Mouse (Mus musculus): ENCODE data around the gene Phyhipl. TPM values are rescaled to one million over a fixed set of nuclear protein-coding genes. Genes with fewer than 3 reads are reported as not detected.
A peak's percentile ranks its signal among the peaks of the same experiment; 100 is the strongest.

The Phyhipl gene
- polyA plus RNA-seq, 1 experiment: 0.28 TPM

DNA sequence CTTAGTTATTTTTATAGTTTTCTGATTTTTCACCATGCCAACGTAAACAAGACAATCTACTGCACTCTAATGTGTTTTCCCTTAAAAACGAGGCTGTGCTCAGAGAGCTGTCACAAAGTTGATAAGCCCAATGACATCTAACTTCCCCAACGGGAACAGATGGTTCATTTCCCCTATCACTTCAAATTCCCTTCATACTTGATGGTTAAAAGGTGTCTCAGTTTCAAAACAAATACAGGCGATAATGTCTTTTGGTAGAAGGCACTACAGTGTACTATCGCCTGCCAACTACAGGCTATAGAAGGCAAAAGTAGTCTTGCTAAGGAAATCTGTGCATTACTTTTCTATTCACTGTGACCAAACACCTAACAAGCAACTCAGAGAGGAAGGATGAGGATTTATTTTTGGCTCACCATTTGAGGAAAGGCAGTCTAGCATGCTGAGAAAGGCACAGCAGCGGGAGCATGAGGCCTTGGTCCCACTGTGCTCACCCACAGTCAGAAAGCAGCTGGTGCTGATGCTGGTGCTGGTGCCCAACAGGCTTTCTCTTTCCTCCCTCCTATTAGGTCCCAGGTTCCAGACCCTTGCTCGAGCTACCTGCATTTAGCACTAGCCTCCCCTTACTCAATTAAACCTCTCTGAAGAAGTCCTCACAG lies 74.1 kb downstream of the Phyhipl start:
- no peaks in the 10 kb centered on the region for H3K4me1 ChIP-seq (replicated peaks; ENCODE audit: control insufficient read depth, insufficient read depth, low read length)
- H3K27ac ChIP-seq (ENCODE audit: control insufficient read depth, insufficient read depth, low read length): no peak overlapping the region
- 67% methylated on average over 7 of the region's 7 CpGs for WGBS
- TF ChIP-seq POLR2A (IDR thresholded peaks at IDR 0.05; ENCODE audit: control insufficient read depth, extremely low read depth, insufficient read depth, low read length, poor library complexity) (no peak), CTCF (IDR thresholded peaks at IDR 0.05; ENCODE audit: borderline replicate concordance, control insufficient read depth, extremely low read depth, insufficient read depth, low read length, poor library complexity) (no peak)
- no peaks in the 10 kb centered on the region for H3K27me3 ChIP-seq (ENCODE audit: control insufficient read depth, insufficient read depth, low read length)
- H3K36me3 ChIP-seq (ENCODE audit: control insufficient read depth, insufficient read depth, low read length): no peaks in the 10 kb centered on the region
- DNase-seq: no peak
- no peak overlapping the region for H3K4me3 ChIP-seq (ENCODE audit: control insufficient read depth, insufficient read depth, low read length)

DNA sequence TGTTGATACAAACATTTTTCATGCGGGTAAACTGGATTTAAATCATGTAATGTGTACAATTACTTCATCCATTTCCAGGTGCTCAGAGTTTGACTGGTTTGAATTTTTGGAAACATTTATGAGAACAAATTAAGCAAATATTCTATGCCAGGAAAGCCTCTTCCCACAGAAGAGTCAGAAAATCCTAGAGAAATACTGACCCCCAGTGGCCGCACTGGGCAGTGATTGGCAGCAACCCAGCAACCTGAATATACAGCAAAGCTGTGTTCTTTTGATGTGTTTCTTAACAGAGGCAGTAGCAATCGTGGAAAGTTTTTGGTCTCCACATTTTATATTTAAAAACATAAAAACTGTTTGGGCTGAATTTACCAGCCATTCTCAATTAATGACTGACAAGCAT lies 92.1 kb downstream of the Phyhipl start:
- no peak for TF ChIP-seq CTCF (IDR thresholded peaks at IDR 0.05; ENCODE audit: borderline replicate concordance, control insufficient read depth, extremely low read depth, insufficient read depth, low read length, poor library complexity)
- no peak for TF ChIP-seq POLR2A (IDR thresholded peaks at IDR 0.05; ENCODE audit: control insufficient read depth, extremely low read depth, insufficient read depth, low read length, poor library complexity)
- H3K27ac ChIP-seq (ENCODE audit: control insufficient read depth, insufficient read depth, low read length): no peak overlapping the region
- WGBS: 23% methylated on average over 3 of the region's 3 CpGs
- DNase-seq: peak; percentile 7
- H3K4me1 ChIP-seq (replicated peaks; ENCODE audit: control insufficient read depth, insufficient read depth, low read length): no peaks in the 10 kb centered on the region
- no peaks in the 10 kb centered on the region for H3K36me3 ChIP-seq (ENCODE audit: control insufficient read depth, insufficient read depth, low read length)
- no peak overlapping the region for H3K4me3 ChIP-seq (ENCODE audit: control insufficient read depth, insufficient read depth, low read length)
- H3K27me3 ChIP-seq (ENCODE audit: control insufficient read depth, insufficient read depth, low read length): no peaks in the 10 kb centered on the region

DNA sequence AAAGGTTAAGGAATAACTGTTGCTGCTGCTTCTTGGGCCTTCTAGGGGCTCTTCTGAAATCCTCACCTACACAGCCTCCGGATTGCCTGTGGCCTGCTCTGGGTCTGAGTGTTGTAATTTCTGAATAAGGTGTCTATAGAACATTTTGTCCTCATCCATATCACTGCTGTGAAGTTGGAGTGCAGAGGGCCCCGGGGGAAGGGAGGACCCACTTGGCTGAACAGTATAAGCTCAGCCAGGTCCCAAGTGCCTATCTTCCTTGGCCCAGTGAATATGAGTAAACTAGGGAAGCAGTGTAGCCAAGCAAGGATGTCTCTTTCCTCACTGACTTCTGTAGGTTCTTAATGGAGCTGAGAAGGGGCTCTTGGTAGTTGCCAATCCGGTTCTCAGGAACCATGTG lies 103.2 kb downstream of the Phyhipl start:
- Histone ChIP-seq H3K4me1 (replicated peaks; ENCODE audit: control insufficient read depth, insufficient read depth, low read length) (no peaks in the 10 kb centered on the region), H3K27ac (ENCODE audit: control insufficient read depth, insufficient read depth, low read length) (no peak overlapping the region), H3K4me3 (ENCODE audit: control insufficient read depth, insufficient read depth, low read length) (no peak overlapping the region), H3K36me3 (ENCODE audit: control insufficient read depth, insufficient read depth, low read length) (no peaks in the 10 kb centered on the region), H3K27me3 (ENCODE audit: control insufficient read depth, insufficient read depth, low read length) (no peaks in the 10 kb centered on the region)
- TF ChIP-seq CTCF (IDR thresholded peaks at IDR 0.05; ENCODE audit: borderline replicate concordance, control insufficient read depth, extremely low read depth, insufficient read depth, low read length, poor library complexity) (no peak), POLR2A (IDR thresholded peaks at IDR 0.05; ENCODE audit: control insufficient read depth, extremely low read depth, insufficient read depth, low read length, poor library complexity) (no peak)
- 93% methylated on average over 3 of the region's 3 CpGs for WGBS
- no peak for DNase-seq

DNA sequence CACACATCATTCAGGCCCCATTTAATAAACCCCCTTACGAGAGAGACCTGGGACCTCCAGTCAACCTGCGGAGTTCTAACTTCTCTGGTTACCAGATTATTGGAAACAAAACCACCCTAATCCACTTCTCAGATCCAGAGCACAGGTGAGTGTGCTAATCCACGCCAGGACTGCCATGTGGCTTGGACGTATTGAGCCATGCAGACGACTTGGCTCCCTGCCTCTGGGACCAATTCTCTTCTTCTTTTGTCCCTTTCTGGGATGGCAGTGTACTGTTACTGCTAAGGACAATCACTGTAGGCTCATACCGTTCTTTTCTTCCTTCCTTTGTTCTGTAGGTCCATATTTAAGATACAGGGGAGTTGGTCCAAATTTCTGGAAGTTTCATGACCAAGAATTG lies 112.9 kb downstream of the Phyhipl start:
- H3K27me3 ChIP-seq (ENCODE audit: control insufficient read depth, insufficient read depth, low read length): no peaks in the 10 kb centered on the region
- no peak overlapping the region for H3K27ac ChIP-seq (ENCODE audit: control insufficient read depth, insufficient read depth, low read length)
- no peaks in the 10 kb centered on the region for H3K36me3 ChIP-seq (ENCODE audit: control insufficient read depth, insufficient read depth, low read length)
- TF ChIP-seq CTCF (IDR thresholded peaks at IDR 0.05; ENCODE audit: borderline replicate concordance, control insufficient read depth, extremely low read depth, insufficient read depth, low read length, poor library complexity): no peak
- no peak for TF ChIP-seq POLR2A (IDR thresholded peaks at IDR 0.05; ENCODE audit: control insufficient read depth, extremely low read depth, insufficient read depth, low read length, poor library complexity)
- DNase-seq: no peak
- H3K4me1 ChIP-seq (replicated peaks; ENCODE audit: control insufficient read depth, insufficient read depth, low read length): no peaks in the 10 kb centered on the region
- no peak overlapping the region for H3K4me3 ChIP-seq (ENCODE audit: control insufficient read depth, insufficient read depth, low read length)
- WGBS: 90% methylated on average over 6 of the region's 6 CpGs

DNA sequence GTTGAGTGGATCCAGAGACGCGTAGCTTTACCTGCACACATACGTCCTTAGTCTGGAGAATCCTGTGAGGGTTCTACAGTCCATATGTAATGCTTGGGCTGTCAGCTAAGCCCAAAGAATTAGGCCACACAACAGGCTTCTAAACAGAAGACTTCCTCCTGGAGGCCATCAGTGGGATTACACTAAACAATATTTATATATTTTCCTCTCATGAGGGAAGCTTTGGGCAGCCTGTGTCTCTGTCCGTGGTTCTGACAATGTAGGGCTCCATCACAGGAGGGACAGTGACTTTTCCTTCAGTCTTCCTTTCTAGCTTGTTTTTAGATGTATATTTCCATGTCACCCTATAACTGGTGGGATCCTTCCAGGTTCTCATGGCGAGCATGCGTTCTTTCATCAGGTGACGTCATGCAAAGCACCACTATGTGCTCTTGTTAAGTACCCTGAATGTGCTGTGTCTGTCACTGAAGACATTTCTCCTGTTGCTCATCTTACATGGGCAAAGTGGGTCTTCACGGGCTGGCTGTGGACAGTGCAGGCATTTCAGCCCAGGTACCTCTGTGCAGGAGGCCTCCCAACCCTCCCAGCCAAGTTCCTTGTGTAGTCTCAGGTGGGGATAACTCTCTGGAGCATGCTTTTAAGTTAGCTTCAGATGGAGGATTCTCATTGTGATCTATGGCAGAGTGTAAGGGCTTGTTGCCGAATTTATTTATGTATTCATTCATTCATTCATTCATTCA lies 115.1 kb downstream of the Phyhipl start:
- TF ChIP-seq CTCF (IDR thresholded peaks at IDR 0.05; ENCODE audit: borderline replicate concordance, control insufficient read depth, extremely low read depth, insufficient read depth, low read length, poor library complexity): no peak
- no peak for TF ChIP-seq POLR2A (IDR thresholded peaks at IDR 0.05; ENCODE audit: control insufficient read depth, extremely low read depth, insufficient read depth, low read length, poor library complexity)
- Histone ChIP-seq H3K4me1 (replicated peaks; ENCODE audit: control insufficient read depth, insufficient read depth, low read length) (no peaks in the 10 kb centered on the region), H3K4me3 (ENCODE audit: control insufficient read depth, insufficient read depth, low read length) (no peak overlapping the region), H3K36me3 (ENCODE audit: control insufficient read depth, insufficient read depth, low read length) (no peaks in the 10 kb centered on the region), H3K27ac (ENCODE audit: control insufficient read depth, insufficient read depth, low read length) (no peak overlapping the region), H3K27me3 (ENCODE audit: control insufficient read depth, insufficient read depth, low read length) (no peaks in the 10 kb centered on the region)
- no peak for DNase-seq
- WGBS: 87% methylated on average over 9 of the region's 9 CpGs

DNA sequence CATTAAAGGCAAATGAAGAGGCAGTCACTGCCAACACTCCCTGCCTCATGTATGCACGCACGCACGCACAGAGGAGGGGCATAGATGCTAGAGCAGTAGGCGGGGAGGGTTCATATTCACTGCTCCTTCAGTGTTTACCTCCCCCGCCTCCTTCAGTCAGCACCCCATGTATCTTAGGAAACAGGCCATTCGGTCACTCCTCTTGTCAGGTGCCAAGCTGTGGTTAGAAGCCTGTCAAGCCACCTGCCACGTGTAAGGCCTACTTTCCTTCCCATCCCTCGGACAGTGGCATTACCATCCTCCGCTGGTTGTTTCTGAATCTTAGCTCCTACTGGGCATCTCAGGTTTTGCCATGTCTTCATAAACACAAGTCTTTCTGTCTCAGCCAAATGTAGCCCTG lies 116.5 kb downstream of the Phyhipl start:
- Histone ChIP-seq H3K4me1 (replicated peaks; ENCODE audit: control insufficient read depth, insufficient read depth, low read length) (no peaks in the 10 kb centered on the region), H3K27me3 (ENCODE audit: control insufficient read depth, insufficient read depth, low read length) (no peaks in the 10 kb centered on the region), H3K36me3 (ENCODE audit: control insufficient read depth, insufficient read depth, low read length) (no peaks in the 10 kb centered on the region), H3K27ac (ENCODE audit: control insufficient read depth, insufficient read depth, low read length) (no peak overlapping the region), H3K4me3 (ENCODE audit: control insufficient read depth, insufficient read depth, low read length) (no peak overlapping the region)
- 92% methylated on average over 9 of the region's 9 CpGs for WGBS
- TF ChIP-seq POLR2A (IDR thresholded peaks at IDR 0.05; ENCODE audit: control insufficient read depth, extremely low read depth, insufficient read depth, low read length, poor library complexity) (no peak), CTCF (IDR thresholded peaks at IDR 0.05; ENCODE audit: borderline replicate concordance, control insufficient read depth, extremely low read depth, insufficient read depth, low read length, poor library complexity) (no peak)
- DNase-seq: no peak

Data from thymus, adult 2 months (tissue).